ENCODE assay signal across 22 mouse cellular contexts in genomic region chr3:106320061-106320460, GRCm38 (mm10).
"Had no signal": no experiment of that assay in that cellular context is flagged by ENCODE, and none has a peak within 500 bp of the region (broad histone marks: within the 10 kb centered on the region; RNA-seq: fewer than 3 reads in every experiment).

No protein-coding gene starts in this region.

- ATAC-seq: inflammation-experienced regulatory T-cells, adult 6 months; intestine, embryonic 16.5 days; midbrain, embryonic 15.5 days had no signal

- H3K9ac ChIP-seq: limb, embryonic 13.5 days; liver, embryonic 13.5 days; lung, embryonic 15.5 days; midbrain, embryonic 12.5 days; midbrain, embryonic 15.5 days; neural tube, embryonic 12.5 days; neural tube, embryonic 15.5 days had no signal

- H3K4me2 ChIP-seq: limb, embryonic 13.5 days; liver, embryonic 13.5 days; lung, embryonic 15.5 days; midbrain, embryonic 12.5 days; midbrain, embryonic 15.5 days; neural tube, embryonic 12.5 days; neural tube, embryonic 15.5 days had no signal

- H3K27ac ChIP-seq: layer of hippocampus, adult 2 months; limb, embryonic 10.5 days; limb, embryonic 13.5 days; liver, embryonic 13.5 days; lung, embryonic 15.5 days; macrophage; midbrain, embryonic 12.5 days; midbrain, embryonic 15.5 days; neural tube, embryonic 12.5 days; neural tube, embryonic 15.5 days; stomach, postnatal 0 days had no signal

- H3K9me3 ChIP-seq: limb, embryonic 10.5 days; limb, embryonic 13.5 days; liver, embryonic 13.5 days; lung, embryonic 15.5 days; midbrain, embryonic 12.5 days; midbrain, embryonic 15.5 days; neural tube, embryonic 12.5 days had no signal

- H3K36me3 ChIP-seq: limb, embryonic 10.5 days; limb, embryonic 13.5 days; liver, embryonic 13.5 days; lung, embryonic 15.5 days; midbrain, embryonic 12.5 days; midbrain, embryonic 15.5 days; neural tube, embryonic 12.5 days; neural tube, embryonic 15.5 days had no signal

- H3K4me3 ChIP-seq: layer of hippocampus, adult 2 months; limb, embryonic 10.5 days; limb, embryonic 13.5 days; liver, embryonic 13.5 days; lung, embryonic 15.5 days; midbrain, embryonic 12.5 days; midbrain, embryonic 15.5 days; neural tube, embryonic 12.5 days; neural tube, embryonic 15.5 days had no signal

- H3K27me3 ChIP-seq: limb, embryonic 13.5 days; liver, embryonic 13.5 days; lung, embryonic 15.5 days; midbrain, embryonic 12.5 days; midbrain, embryonic 15.5 days; neural tube, embryonic 12.5 days; neural tube, embryonic 15.5 days had no signal

- DNase-seq: kidney, adult 18-20 months; kidney, postnatal 25 days; layer of hippocampus, adult 9-11 months; liver; liver, embryonic 13.5 days; right cerebral cortex, adult 18-20 months; right cerebral cortex, postnatal 14 days; right cerebral cortex, postnatal 4 days; thymus, adult 2 months; thymus, postnatal 14 days had no signal

- H3K4me1 ChIP-seq: limb, embryonic 10.5 days; limb, embryonic 13.5 days; liver, embryonic 13.5 days; lung, embryonic 15.5 days; midbrain, embryonic 12.5 days; midbrain, embryonic 15.5 days; neural tube, embryonic 12.5 days; neural tube, embryonic 15.5 days had no signal
